Mouse (Mus musculus) urinary bladder, postnatal 4 days (tissue): ENCODE results near the gene Ccdc62.

Source experiments
- DNase-seq, 2 experiments: peaks; one replicate each; pipeline ENCODE4 v3.0.0; 2021 to 2022; ENCODE audit warnings: low spot score in 2 of 2

The Ccdc62 gene

GRCm38 (mm10) chr5:124002876-124003275 is 72.4 kb downstream of the Ccdc62 start:
- DNase-seq = no peak

- DNase-seq = no peak
Measured at GRCm38 (mm10) chr5:124003375-124003774, 72.9 kb downstream of the Ccdc62 start.

GRCm38 (mm10) chr5:124004356-124005150 is 74.1 kb downstream of the Ccdc62 start:
- DNase-seq = no peak

GRCm38 (mm10) chr5:124005151-124005500 is 74.6 kb downstream of the Ccdc62 start:
- DNase-seq = no peak

- DNase-seq = no peak
Measured at GRCm38 (mm10) chr5:124005591-124005990, 75.1 kb downstream of the Ccdc62 start.

GRCm38 (mm10) chr5:124006082-124006873 is 75.8 kb downstream of the Ccdc62 start:
- no peak for DNase-seq

- no peak for DNase-seq
Measured at GRCm38 (mm10) chr5:124006891-124007491, 76.5 kb downstream of the Ccdc62 start.

GRCm38 (mm10) chr5:124010077-124010476 is 79.6 kb downstream of the Ccdc62 start:
- DNase-seq = no peak

GRCm38 (mm10) chr5:124010910-124011655 is 80.6 kb downstream of the Ccdc62 start:
- peak; percentile 63 to 75 for DNase-seq

- DNase-seq = no peak
Measured at GRCm38 (mm10) chr5:124011927-124012326, 81.4 kb downstream of the Ccdc62 start.

GRCm38 (mm10) chr5:124012885-124013284 is 82.4 kb downstream of the Ccdc62 start:
- no peak for DNase-seq

GRCm38 (mm10) chr5:124013747-124014146 is 83.3 kb downstream of the Ccdc62 start:
- no peak for DNase-seq

- no peak for DNase-seq
Measured at GRCm38 (mm10) chr5:124014180-124014579, 83.7 kb downstream of the Ccdc62 start.

- DNase-seq = no peak
Measured at GRCm38 (mm10) chr5:124014791-124015251, 84.3 kb downstream of the Ccdc62 start.

- no peak for DNase-seq
Measured at GRCm38 (mm10) chr5:124015727-124016126, 85.2 kb downstream of the Ccdc62 start.

- DNase-seq = no peak
Measured at GRCm38 (mm10) chr5:124016291-124016821, 85.9 kb downstream of the Ccdc62 start.

GRCm38 (mm10) chr5:124017941-124018340 is 87.5 kb downstream of the Ccdc62 start:
- DNase-seq = no peak

- DNase-seq = no peak
Measured at GRCm38 (mm10) chr5:124018651-124019050, 88.2 kb downstream of the Ccdc62 start.
